Mouse (Mus musculus) megakaryocyte progenitor cell, adult 5-6 weeks (primary cell): ENCODE measurements at regions not wholly inside any gene's neighbourhood (a gene's known extent, or its start where the extent isn't known, plus 50 kb on each side); places are given as distances from the start of the nearest gene placed in this dataset.

Experiments used
- ATAC-seq: replicated peaks from 2 replicates; pipeline ENCODE4 v1.8.0; 2016; ENCODE audit warnings: mild to moderate bottlenecking, moderate TSS enrichment, inconsistent platforms; ENCODE audit not compliant: poor library complexity

DNA sequence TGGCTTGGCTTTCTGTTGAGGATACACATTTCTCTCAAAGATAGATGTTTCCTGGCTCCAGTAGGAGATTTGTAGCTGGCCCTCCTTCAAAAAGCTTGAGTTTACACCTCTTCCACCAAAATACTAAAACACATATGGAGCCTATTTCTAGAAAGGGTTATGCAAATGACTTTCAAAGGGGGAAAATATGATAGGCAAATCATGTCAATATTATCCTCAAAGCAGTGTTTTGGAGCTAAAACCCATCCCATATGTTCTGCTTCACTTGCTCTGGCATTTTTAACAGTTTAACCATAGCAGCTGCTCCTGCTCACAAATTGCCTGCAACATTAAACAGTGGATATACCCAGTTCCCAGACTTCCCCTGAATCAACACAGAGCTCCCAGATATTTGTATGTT lies 525.5 kb upstream of the Pappa start:
- ATAC-seq, result no peak

DNA sequence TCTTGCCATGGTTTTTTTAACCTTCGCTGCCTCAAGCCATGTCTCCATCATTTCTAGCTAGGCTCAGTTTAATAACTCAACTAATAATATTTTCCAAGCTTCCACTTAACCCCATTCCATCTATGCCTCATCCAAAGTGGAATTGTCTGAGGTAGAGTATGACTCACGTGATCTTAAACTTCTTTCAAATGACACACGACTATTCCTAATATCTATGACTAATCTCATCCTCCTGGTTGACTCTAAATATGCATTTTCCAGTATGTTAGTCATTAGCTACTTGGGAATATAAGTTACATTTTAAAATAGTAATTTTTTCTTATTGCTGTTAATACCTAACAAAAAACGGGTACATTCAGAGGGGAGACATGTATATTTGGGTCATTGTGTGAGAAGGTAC lies 524.8 kb upstream of the Pappa start:
- no peak for ATAC-seq

DNA sequence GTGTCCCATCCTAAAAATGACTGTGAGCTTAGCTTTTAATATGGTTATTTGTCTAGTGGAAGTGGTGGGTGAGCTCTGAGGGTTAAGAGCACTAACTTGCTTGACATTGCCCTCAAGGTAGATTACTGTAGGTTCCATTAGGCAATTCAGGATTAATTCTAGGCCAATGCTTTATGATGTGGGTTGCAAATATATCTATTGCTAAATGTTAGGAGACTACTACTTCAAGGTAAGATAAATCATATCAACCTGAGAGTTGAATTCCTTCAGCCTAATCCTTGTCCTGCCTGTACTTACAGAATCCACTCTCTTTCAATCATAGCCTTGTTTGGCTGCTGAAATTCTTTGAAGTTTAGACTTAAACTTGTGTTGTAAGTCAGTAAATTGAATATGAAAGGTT lies 501.2 kb upstream of the Pappa start:
- ATAC-seq, result no peak

DNA sequence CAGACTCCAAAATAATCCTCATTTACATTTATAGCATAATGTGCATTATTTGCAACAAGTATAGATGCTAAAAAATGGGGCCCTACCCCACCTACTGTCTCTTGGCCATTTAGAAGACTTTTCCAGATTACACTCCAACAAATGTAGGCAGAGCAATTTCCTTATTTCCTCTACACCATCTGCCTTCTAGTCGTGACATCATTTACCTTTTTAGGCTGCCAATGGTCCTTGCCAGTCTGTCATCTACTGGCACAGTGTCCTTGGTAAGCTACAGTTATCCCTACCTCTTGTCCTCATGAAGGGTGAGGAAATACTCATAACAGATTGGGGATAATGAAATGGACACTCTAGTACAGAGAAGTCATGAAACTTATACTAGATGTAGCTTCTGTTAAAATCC lies 491.8 kb upstream of the Pappa start:
- no peak for ATAC-seq

GRCm38 (mm10) chr4:64635256-64635962 lies 488.6 kb upstream of the Pappa start:
- no peak for ATAC-seq

- ATAC-seq, result no peak
Measured at GRCm38 (mm10) chr4:64640056-64640455, 483.9 kb upstream of the Pappa start.

DNA sequence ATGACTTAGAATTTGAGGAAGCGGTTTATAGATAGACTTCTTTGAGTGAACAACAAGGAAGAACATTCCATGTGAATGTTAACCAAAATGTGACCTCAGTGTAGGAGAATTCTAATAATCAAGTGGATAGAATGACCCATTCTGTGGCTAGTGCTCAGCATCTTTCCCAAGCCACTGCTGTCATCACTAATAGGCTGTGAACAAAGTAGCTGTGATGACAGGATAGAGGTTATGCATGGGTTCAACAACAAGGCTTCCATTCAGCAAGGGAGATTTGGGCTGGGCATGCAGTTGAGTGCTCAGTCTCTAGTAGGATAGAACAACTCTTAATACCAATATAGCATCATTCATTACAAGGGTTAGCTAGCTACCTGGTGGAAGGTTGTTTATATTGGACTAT lies 483.0 kb upstream of the Pappa start:
- no peak for ATAC-seq

GRCm38 (mm10) chr4:64645141-64645540 lies 478.8 kb upstream of the Pappa start:
- no peak for ATAC-seq

GRCm38 (mm10) chr4:64654157-64654556 lies 469.8 kb upstream of the Pappa start:
- no peak for ATAC-seq

DNA sequence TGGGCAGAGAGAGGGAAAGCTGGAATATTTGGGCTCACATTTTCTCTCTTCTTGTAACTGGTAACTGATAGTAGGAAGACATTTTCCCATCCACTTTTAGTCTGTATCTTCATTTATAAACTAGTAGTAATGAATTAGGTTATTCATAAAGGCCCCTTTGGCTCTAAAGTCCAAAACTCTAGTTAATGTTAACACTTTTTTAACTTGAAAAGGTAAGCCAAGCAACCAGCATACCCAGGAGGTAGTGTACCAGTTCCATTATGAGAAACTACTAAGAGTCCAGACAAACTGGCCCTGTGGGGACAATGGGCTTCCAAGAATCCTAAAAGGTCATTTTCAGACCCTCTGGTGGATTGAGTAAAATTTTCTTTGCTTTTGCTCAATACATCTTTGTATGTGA lies 468.4 kb upstream of the Pappa start:
- no peak for ATAC-seq

GRCm38 (mm10) chr4:64663722-64664121 lies 460.3 kb upstream of the Pappa start:
- ATAC-seq, result no peak

GRCm38 (mm10) chr4:64667998-64668397 lies 456.0 kb upstream of the Pappa start:
- ATAC-seq, result no peak

DNA sequence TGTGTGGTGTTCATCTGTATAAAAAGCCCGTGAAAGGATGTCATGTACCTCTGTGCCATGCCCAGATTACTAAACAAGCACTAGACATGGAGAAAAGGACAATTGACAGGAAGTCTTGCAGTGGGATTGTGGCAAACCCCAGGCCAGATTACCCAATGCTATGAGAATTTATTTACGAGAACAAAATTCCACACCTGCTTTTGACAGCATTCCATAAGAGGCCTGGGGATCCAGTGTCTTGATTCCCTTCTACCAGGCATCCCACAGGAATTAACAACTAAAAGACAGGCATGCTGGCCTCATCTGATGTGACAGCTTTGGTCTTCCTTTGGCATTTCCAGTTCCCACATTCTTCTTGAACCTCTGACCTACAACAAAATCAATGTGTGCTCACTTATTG lies 454.3 kb upstream of the Pappa start:
- ATAC-seq, result no peak

DNA sequence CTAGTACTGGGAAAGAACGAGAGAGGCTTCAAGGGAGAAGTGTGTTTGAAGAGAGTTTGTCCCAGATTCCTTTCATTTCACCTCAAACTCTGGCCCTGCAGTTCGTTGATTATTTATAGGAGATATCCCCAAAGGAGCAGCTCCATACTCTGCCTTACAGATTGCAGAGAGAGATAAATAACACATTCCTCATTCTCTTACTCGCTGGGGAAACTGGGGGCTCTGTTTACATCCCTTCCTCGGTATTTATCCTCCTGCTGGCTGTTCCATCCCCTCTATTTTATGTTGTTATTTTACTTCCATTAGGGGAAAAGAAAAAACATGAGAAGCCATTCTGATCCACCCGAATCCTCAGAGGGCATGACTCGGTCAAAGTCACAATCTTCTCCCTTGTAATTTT lies 447.5 kb upstream of the Pappa start:
- ATAC-seq, result no peak

DNA sequence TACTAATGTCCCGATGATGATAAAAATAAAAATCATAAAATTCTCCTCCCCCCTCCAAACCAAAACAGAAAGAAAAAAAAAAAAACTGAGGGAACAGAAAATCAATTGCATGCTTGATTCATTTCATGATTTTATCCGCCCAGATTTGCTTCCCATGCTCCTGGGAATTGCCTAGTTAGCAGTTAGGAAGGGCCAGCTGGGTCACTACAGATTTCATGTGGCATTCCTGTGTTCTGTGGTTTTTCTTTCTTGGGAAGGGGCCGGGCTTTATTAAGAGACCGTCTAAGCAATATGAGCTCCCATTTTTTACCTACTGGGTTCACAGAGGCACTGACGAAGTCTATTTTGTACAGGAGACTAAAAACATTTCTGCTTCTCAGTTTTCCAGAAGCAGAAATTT lies 447.1 kb upstream of the Pappa start:
- no peak for ATAC-seq

GRCm38 (mm10) chr4:64684654-64685053 lies 439.3 kb upstream of the Pappa start:
- no peak for ATAC-seq

- no peak for ATAC-seq
Measured at GRCm38 (mm10) chr4:64696134-64696533, 427.8 kb upstream of the Pappa start.

DNA sequence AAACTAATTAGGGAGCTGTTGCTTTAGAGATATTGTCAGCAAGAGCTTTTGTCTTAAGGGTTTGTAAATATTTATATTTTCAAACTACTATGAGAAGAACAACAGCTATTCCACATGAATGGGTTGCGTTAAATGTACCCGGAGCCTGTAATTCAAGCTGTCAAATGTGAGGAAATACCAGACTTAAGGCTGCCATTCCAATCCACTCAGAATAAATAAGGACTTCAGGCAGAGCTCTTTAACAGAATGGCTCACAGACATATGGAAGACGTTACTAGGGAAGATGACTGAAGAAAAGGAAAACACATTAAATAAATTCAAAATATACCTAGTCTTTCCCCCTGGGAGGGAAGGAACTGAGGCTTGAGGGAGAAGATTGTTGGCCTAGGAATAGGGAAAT lies 400.7 kb upstream of the Pappa start:
- no peak for ATAC-seq

DNA sequence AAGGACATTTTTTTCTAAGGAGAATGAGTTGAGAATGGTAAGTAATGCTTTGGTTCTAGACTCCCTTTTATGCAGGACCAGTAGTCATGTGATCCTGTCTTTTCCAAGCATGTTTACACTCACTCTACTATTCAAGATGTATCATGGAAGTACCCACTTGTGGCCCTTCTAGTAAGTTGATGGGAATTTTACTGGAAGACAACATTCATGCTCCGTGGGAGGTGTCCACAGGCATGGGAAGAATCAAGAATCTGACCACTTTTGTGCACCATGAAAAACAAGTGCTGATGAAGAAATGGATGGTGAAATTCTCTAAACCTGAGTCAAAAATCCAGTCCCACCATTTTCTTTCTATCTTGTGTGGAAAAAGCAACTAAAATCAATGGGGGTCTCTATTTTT lies 399.1 kb upstream of the Pappa start:
- no peak for ATAC-seq

- no peak for ATAC-seq
Measured at GRCm38 (mm10) chr4:64755986-64756385, 368.0 kb upstream of the Pappa start.

DNA sequence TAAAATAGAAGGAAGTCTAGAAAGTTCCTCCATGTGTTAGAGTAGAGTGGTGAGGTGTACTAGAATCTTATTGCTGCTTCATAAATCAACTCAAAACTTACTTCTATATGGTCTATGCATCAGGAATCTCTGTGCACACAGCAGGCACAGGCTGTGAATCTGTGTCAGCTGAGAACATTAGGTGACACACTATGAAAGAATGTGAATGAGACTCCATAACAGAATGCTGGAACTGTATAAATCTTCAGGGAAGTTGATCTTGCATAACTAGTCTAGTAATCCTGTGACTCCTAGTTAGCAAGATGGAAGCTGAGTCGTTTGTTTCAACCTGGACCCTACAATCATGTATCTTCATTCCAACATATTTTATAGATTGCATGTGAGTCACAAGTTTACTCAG lies 355.4 kb upstream of the Pappa start:
- no peak for ATAC-seq

GRCm38 (mm10) chr4:64803886-64804285 lies 320.1 kb upstream of the Pappa start:
- no peak for ATAC-seq

DNA sequence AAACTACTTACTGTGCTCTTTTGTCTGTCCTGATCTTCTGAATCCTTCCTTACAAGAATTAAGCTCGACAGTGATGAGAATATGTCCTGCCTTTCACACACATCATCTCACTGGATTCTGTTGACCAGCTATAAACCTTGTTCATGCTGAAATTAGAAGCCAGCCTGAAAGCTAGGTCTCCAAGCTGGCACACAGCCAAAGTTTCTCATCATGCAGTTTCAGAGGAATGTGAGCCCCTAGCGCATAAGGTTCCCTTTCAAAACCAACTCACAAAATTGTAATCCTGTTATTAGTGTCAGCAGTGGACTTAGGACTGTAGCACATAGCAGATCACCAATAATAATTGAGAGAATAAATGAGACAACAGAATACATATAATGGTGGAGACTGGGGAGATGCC lies 319.0 kb upstream of the Pappa start:
- ATAC-seq, result no peak

GRCm38 (mm10) chr4:64807148-64807547 lies 316.8 kb upstream of the Pappa start:
- ATAC-seq, result no peak
